Mouse (Mus musculus) neural tube, embryonic 12.5 days (tissue): ENCODE data around the gene Gm10198. TPM values are rescaled to one million over a fixed set of nuclear protein-coding genes. Genes with fewer than 3 reads are reported as not detected.

ENCODE experiments used
- ATAC-seq: fragments of 200-750 bp; cut with Nextera tagmentation; 2 replicates; pipeline ENCODE4 v1.8.0; 2017; ENCODE audit warnings: low read depth, mild to moderate bottlenecking, moderate TSS enrichment, moderate library complexity; ENCODE audit not compliant: low FRiP score
- H3K27ac ChIP-seq: fragments of 300-500 bp; sonication (generic); 2 replicates; pipeline ENCODE4 v1.5.1; 2016
- H3K27me3 ChIP-seq: fragments of 300-500 bp; sonication (generic); replicated peaks from 2 replicates; pipeline ENCODE4 v1.6.1; 2016; ENCODE audit warnings: mild to moderate bottlenecking
- H3K36me3 ChIP-seq: fragments of 300-500 bp; sonication (generic); 2 replicates; pipeline ENCODE4 v1.6.1; 2016; ENCODE audit warnings: mild to moderate bottlenecking
- H3K4me1 ChIP-seq: fragments of 300-500 bp; sonication (generic); 2 replicates; pipeline ENCODE4 v1.6.1; 2016
- H3K4me2 ChIP-seq: fragments of 300-500 bp; sonication (generic); replicated peaks from 2 replicates; pipeline ENCODE4 v1.6.1; 2016; ENCODE audit warnings: mild to moderate bottlenecking
- H3K4me3 ChIP-seq: fragments of 300-500 bp; sonication (generic); 2 replicates; pipeline ENCODE4 v1.5.1; 2016
- H3K9ac ChIP-seq: fragments of 300-500 bp; sonication (generic); 2 replicates; pipeline ENCODE4 v1.6.1; 2016; ENCODE audit warnings: mild to moderate bottlenecking
- H3K9me3 ChIP-seq: fragments of 300-500 bp; sonication (generic); 2 replicates; pipeline ENCODE4 v1.6.1; 2016; ENCODE audit warnings: mild to moderate bottlenecking
- WGBS: fragments of 180-500 bp; shearing (Covaris S2); methylation state at CpG from one replicate; pipeline ENCODE4 v1.1.7; 2016; 5-methylcytosine and 5-hydroxymethylcytosine counted together
- polyA plus RNA-seq: library from polyadenylated mRNA; unstranded; fragments of >200 nt; fragmentation: Nextera tagmentation; extraction: Ambion mirVana; gene quantifications from 2 replicates; pipeline ENCODE4 v1.2.1, GENCODE M21; 2016

The Gm10198 gene
- polyA plus RNA-seq, 1 experiment from 2014 or later, result not detected

DNA sequence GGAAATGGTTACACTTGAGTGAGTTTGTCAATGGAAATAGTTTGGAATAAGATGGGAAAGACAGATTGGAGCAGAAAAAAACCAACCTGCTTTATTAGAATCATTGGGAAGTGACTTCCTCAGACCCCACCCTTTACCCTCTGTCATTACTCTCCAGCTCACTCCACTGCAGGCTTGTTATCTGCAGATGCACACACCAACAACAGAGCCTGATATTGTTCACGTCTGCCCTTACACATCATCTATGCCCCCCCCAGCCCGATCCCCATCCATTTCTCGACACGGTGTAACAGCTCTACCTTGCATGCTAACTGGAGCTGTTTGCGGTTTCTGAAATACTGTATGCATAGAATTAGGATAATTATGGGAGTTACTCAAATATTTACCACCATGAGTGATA is 12.2 kb downstream of the Gm10198 start:
- Histone ChIP-seq H3K27me3 (no peaks in the 10 kb centered on the region), H3K4me2 (no peak overlapping the region), H3K27ac (no peak overlapping the region), H3K36me3 (no peaks in the 10 kb centered on the region), H3K9ac (no peak overlapping the region), H3K4me3 (no peak overlapping the region), H3K9me3 (no peaks in the 10 kb centered on the region), H3K4me1 (no peaks in the 10 kb centered on the region)
- WGBS, result 91% methylated on average over 5 of the region's 5 CpGs
- ATAC-seq, result no peak

DNA sequence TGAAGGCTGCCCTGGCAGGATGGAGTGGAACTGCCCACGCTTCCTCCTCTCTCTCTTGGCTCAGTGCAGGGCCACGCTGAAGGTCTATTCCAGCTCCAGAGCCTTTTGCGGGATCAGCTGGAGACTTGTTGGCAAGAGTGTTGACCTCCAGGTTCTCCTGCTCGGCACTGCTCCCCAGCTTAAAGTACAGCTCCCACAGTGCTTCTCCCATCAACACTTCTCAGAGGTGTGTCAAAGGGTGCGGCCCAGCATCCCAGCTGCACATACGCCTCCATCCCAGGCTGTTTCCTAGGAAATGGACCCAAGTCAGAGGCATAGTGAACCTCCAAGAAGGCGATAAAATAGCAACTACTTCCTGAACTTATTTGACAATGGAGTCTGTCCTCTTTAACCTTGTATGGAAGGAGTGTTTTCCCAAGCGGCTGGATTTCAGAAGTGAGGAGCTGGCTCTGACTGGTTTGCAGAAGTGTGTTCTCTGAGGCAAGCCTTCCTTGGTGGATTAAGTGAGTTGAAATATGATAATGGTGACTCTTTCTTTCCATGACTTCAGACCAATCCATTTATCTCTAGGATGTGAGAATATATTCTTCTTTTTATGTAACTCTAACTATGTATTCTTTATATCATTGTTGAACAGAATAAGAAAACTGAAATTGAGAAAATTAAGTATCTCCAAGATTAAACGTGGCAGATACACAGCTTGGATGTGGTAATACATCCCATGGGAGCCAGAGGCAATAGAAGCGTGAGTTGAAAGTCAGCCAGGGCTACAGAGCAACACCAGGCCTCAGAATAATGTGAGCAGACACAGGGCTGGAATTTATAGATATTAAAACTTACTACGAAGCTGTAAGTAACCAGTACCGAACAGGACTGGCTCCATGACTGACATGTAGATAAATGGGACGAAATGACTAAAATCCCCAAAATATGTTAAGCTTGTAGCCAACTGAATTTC is 23.9 kb downstream of the Gm10198 start:
- ATAC-seq, result no peak
- H3K4me2 ChIP-seq, result no peak overlapping the region

DNA sequence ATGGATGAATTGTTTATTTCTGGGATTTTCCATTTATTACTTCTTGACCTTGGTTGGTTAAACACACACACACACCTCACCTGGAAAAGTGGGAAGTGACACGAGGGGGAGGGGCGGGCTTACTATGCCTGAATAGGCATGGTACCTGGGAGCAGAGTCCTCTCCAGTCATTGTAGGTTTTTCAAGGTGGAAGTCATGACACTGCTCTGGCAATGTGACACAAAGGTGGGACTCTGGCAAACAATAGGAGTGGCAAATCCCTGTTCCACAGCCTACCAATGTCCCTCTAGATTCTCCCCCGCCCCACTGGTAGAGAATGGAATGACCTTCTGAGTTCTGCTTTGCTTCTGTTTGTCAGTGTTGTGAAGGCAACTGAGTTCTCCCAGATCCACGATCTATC is 27.8 kb downstream of the Gm10198 start:
- ATAC-seq, result no peak
- Histone ChIP-seq H3K9ac (no peak overlapping the region), H3K36me3 (no peaks in the 10 kb centered on the region), H3K9me3 (no peaks in the 10 kb centered on the region), H3K4me1 (no peaks in the 10 kb centered on the region), H3K27me3 (no peaks in the 10 kb centered on the region), H3K4me3 (no peak overlapping the region), H3K27ac (no peak overlapping the region), H3K4me2 (no peak overlapping the region)
- 86% methylated on average over 4 of the region's 4 CpGs for WGBS

More for the DNA sequence above, 23.9 kb downstream of the Gm10198 start:
- 83% methylated on average over 13 of the region's 13 CpGs for WGBS
- Histone ChIP-seq H3K27ac (no peak overlapping the region), H3K9me3 (no peaks in the 10 kb centered on the region), H3K9ac (no peak overlapping the region), H3K27me3 (no peaks in the 10 kb centered on the region), H3K4me3 (no peak overlapping the region), H3K4me1 (no peaks in the 10 kb centered on the region), H3K36me3 (no peaks in the 10 kb centered on the region)

DNA sequence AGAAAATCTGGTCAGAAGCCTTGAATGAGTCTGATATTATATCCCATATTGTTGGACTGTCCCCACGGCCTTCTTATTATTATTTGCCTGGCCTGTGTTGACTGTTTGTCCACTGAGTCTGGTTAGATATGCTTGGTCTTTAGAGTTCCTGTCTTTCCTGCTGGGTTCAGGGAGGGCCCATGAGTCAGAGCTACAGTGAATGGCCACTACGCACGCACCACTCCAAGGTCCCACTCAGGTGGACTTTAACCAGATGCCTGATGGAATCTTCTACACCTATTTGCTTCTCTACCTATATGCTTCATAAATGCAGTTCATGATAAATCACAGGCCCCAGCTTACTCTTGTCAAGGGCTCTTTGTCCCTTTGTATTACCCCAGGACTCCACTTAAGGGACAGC is 29.8 kb downstream of the Gm10198 start:
- no peaks in the 10 kb centered on the region for H3K9me3 ChIP-seq
- no peak overlapping the region for H3K9ac ChIP-seq
- H3K4me1 ChIP-seq, result no peaks in the 10 kb centered on the region
- no peak overlapping the region for H3K4me3 ChIP-seq
- H3K27me3 ChIP-seq, result no peaks in the 10 kb centered on the region
- 96% methylated on average over 3 of the region's 3 CpGs for WGBS
- H3K4me2 ChIP-seq, result no peak overlapping the region
- no peak for ATAC-seq
- H3K36me3 ChIP-seq, result no peaks in the 10 kb centered on the region
- H3K27ac ChIP-seq, result no peak overlapping the region

DNA sequence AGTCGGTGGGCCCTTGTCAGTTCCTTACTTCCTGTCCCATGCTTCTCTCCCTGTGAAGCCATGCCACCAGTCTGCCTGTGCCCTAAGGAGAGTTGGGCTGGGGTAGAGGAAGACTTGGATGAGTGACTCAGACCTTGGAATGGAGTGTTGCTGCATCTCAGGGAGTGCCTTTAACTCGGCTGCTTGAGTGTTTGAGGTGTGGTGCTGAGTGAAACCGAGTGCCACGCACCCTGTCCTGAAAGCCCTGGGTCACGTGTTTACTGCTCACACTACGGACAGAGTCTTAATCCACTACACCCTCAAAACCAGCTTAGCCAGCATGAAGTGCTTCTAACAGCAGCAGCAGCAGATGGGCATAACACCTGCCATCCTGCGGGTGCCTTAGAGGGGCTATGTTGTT is 30.5 kb downstream of the Gm10198 start:
- no peak overlapping the region for H3K4me3 ChIP-seq
- no peaks in the 10 kb centered on the region for H3K4me1 ChIP-seq
- no peak overlapping the region for H3K4me2 ChIP-seq
- no peaks in the 10 kb centered on the region for H3K36me3 ChIP-seq
- no peaks in the 10 kb centered on the region for H3K9me3 ChIP-seq
- H3K27ac ChIP-seq, result no peak overlapping the region
- 89% methylated on average over 7 of the region's 7 CpGs for WGBS
- H3K9ac ChIP-seq, result no peak overlapping the region
- ATAC-seq, result no peak
- no peaks in the 10 kb centered on the region for H3K27me3 ChIP-seq

DNA sequence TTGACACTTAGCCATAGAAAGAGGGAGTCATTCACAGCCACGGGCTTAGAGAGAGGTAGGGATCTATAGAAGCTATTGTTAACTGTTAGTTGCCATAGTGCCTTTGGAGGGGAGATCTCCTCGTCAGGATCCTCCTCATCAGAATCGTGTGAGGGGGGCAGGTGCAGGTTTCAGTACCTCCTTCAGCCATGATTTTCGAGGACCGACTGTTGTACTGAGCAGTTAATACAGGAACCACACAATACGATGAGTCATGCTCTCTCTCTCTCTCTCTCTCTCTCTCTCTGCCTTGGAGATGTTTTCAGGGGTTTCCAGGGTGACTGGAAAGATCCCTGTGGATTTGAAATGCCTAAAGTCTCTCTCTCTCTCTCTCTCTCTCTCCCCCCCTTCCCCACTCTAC is 31.5 kb downstream of the Gm10198 start:
- ATAC-seq, result no peak
- H3K9ac ChIP-seq, result no peak overlapping the region
- no peak overlapping the region for H3K27ac ChIP-seq
- no peak overlapping the region for H3K4me3 ChIP-seq
- H3K27me3 ChIP-seq, result no peaks in the 10 kb centered on the region
- no peaks in the 10 kb centered on the region for H3K4me1 ChIP-seq
- H3K36me3 ChIP-seq, result no peaks in the 10 kb centered on the region
- WGBS, result 59% methylated on average over 6 of the region's 6 CpGs
- no peak overlapping the region for H3K4me2 ChIP-seq
- H3K9me3 ChIP-seq, result no peaks in the 10 kb centered on the region

DNA sequence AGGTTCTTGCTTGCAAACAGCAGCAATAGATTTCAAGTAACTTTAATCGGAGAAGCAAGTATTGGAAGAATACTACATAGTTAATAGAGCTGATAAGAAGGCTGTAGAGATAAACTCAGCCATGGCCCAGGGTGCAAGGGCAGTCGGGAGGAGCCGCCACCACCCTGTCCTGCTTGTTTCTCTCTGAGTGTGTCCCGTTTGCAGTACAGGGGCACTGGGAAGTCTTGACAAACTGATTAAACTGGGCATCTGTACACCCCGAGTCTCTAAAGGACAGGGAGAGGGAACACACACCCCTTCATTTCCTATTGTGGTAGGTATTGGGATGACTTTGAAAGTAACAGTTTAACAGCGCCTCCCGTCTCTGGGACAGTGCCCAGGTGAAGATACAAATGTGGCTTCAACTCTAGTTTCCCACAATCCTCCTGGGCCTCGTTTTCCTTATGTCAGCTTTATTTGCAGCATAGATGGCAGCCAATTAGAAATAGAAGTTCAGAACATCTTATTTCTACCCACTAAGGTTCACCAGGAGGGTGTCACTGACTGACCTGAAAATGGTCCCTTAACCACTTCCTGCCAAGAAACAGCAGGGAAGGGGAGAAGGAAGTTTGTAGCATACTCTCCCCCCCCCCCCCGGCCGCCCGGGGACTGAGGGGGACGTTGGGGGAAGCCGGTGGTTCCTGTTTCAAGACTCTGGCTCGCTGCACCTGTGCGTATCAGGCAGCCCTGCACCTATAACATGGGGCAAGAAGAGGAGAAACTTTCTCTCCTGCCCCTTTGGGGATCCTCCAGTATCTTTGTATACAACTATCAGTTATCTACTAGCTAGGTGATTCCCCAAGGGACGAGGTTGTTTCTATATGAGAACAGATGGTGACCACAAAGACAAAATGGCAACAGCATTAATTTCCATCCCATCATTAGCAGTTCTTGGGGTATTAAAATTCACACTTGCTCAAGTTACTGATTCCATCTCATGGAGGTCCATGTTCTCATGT is 41.9 kb downstream of the Gm10198 start:
- 92% methylated on average over 16 of the region's 16 CpGs for WGBS
- no peak for ATAC-seq

DNA sequence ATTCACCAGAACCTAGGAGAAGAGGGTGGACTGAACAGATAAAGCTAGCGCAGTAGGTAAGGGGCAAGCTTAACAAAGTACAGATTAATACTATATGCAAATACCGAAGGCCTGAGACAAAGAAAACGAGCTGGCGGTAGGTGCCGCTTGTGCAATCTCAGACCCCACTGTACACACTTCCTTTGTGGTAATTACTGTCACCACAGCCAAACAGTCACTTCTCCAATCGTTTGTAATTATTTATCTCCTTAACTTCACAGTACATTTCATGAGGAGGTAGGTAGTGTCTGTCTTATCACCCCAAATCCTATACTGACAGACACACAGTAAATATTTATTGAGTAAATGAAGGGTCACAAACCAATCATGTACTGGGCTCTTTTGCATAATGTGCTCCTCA is 47.7 kb downstream of the Gm10198 start:
- Histone ChIP-seq H3K9ac (no peak overlapping the region), H3K4me1 (no peaks in the 10 kb centered on the region), H3K27me3 (no peaks in the 10 kb centered on the region), H3K36me3 (no peaks in the 10 kb centered on the region), H3K4me3 (no peak overlapping the region), H3K9me3 (peaks cover 3% of the 10 kb centered on the region; the same call in 1 of the 2 replicates), H3K27ac (no peak overlapping the region), H3K4me2 (no peak overlapping the region)
- ATAC-seq, result no peak
- WGBS, result 86% methylated on average over 6 of the region's 6 CpGs

More for the DNA sequence above, 41.9 kb downstream of the Gm10198 start:
- no peak overlapping the region for H3K4me3 ChIP-seq
- no peaks in the 10 kb centered on the region for H3K4me1 ChIP-seq
- no peak overlapping the region for H3K4me2 ChIP-seq
- peaks cover 3% of the 10 kb centered on the region; the same call in 1 of the 2 replicates for H3K9me3 ChIP-seq
- H3K27me3 ChIP-seq, result no peaks in the 10 kb centered on the region
- H3K36me3 ChIP-seq, result no peaks in the 10 kb centered on the region
- no peak overlapping the region for H3K27ac ChIP-seq
- H3K9ac ChIP-seq, result no peak overlapping the region

Other genes starting within 250 kb of the Gm10198 start
- 111 and 119 TPM in 2 replicates for gene Gpbp1, start 102.7 kb upstream of the Gm10198 start, polyA plus RNA-seq
- gene Gm49496, start 42.8 kb upstream of the Gm10198 start, polyA plus RNA-seq, result not detected in 2 replicates
- 21.3 and 21.6 TPM in 2 replicates for gene Mier3, start 88.2 kb downstream of the Gm10198 start, polyA plus RNA-seq
- 13.2 and 14.2 TPM in 2 replicates for gene Map3k1, start 216.2 kb downstream of the Gm10198 start, polyA plus RNA-seq